Mouse (Mus musculus) layer of hippocampus, postnatal 36 days (tissue): ENCODE measurements around the gene Zfp277. TPM values are rescaled to one million over a fixed set of nuclear protein-coding genes. Genes with fewer than 3 reads are reported as not detected.

ENCODE experiments used
- DNase-seq, 2 experiments: peaks; one replicate each; pipeline ENCODE4 v3.0.0; 2022
- total RNA-seq, 2 experiments: library from RNA; stranded (reverse); gene quantifications; 2 replicates each; pipeline ENCODE4 v1.2.3; 2021

The Zfp277 gene
- total RNA-seq, 2 experiments from 2014 or later = 24.5 to 27.7 TPM

DNA sequence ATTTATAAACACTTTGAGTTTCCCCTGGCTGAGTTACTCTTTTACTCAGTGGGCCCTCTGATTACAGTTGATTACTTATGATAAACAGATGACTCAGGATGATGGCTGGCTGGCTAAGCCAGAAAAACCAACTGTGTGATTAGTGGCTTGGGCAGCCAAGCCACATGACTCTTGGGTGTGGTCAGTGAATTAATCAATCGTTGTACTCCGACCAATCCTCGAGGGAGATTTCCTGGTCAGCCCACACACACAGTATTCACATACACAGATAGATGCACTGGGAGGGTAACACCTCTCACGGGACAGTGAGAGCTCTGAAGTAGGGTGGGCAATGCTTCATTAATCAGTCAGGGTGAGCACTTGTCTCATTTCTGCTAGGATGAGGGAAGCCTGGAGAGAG, 97.5 kb downstream of the Zfp277 start:
- DNase-seq = no peak

DNA sequence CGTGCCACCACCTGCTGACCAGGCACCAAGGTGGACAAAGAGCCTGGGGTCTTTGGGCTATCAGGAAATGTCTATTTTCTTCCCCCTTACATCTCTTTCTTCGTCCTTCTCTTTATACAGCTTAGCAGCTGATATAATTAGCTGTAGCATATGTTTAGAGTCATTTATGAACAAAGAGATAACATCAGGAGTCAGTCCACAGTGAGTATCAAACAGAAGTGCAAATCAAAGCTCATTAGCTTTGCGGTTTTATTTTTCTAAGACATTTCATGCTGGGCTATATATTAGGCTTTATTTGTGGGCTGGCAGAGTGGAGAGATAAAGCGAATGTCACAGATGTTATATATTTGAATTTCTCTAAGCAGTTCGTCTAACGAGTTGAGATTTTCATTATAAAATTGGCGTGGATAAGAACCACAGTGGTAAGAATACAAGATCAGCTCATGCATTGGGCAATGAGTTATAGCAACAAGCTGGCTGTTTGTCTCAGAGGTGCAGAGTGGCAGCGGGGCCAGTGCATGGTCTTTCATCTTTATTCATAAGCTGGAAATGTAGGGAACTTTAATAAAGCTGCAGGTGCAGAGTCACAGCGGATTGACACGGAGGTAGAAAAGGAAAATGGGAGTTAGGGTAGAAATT, 98.5 kb downstream of the Zfp277 start:
- no peak for DNase-seq

DNA sequence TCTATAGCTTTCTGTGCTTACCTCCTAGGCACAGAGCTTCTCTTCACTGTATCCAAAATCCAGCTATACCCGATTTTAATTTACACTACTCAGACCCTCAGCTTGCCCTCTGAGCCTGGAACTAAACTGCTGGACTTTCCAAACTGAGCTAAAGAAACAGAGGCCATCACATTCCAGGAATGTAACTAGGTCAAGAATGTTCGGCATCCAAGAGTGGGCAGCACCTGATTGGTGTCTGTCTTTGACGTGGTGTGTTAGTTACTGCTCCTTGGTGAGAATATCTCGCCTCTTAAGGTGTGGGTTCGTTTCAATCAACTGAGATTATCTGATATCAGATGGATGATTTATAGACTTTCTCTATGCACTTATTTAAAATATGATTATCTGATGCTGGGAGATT, 104.3 kb downstream of the Zfp277 start:
- DNase-seq = no peak

DNA sequence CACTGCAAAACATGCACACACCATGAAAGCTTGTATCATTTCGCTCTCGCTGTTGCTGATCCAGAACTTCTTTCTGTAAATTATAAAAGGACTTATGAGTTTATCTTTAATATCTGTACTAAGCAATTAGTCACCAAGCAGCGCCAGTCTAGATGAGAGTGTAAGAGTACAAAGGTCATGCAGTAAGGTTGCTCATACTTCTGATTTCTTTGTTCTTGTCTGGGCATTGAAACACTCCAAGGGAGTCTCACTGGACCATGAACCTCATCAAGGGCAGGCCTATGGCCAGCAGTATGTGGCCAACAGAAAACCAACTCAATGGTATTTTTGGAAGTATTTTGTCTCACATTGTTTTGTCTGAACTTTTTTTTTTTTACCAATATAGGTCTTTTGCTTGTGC, 110.4 kb downstream of the Zfp277 start:
- DNase-seq = no peak

DNA sequence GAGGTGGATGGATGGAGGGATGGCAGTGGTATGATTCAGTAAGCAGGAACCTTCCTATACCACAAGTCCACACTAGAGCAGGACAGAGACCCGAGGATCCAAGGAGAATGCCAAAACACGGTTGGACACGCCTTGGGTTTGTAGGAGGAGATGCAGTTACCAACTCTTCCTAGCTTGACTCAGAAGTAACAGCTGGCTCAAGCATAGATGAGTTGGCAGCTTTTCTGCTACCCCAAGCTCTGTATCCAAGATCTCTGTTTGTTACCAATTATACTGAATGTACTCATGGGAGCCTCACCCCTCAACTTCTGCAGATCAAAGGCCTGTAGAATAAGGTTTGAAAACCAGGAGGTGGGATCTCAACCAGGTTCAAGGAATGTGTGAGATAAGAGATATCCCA, 114.2 kb downstream of the Zfp277 start:
- DNase-seq = no peak

DNA sequence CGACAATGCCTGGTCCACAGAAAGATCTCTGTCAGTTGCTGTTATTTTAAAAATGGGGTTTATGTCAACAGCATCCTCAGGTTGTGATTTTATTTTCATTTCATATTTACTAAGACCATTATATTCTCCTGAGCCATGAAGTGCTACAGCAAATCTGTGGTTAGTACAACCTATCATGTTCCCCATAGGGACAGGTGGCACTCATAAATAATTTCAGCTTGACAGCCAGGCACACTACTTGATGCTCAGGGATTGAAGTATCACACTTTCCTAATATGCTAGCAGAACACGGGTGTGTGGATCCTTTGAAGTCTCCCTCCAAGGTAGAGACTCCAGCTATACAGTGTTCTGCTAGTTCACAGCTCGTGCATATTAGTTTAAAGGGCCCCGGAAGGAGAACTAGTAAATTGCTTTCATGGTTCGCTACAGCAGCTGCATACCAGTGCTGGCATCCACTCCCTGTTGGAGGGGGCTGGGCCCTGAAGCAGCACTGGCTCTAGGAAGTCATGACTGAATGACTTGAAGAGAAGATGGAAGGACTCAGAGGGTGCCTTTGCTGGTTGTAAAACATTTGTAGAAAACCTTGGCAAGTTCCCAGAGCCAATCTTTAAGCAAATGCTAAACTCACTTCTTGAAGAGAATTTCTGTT, 118.6 kb downstream of the Zfp277 start:
- no peak for DNase-seq

DNA sequence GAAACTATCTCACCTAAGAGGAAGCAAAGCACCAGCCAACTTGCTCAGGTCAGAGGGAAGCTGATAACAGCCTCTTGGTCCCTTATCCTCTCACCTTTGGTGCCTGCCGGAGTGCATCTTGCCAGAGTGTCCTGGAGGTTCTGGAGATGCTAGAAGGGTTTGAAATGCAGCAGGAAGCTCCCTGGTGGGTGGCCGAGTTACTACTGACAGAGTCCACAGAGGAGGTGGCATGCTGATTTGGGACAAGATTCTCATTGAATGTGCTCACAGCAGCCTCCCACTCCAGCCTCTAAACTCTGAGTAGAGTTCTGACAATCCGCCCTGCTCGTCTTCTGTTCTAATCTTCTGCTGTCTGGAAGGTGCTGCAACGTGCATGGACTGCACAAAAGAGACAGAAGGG, 120.1 kb downstream of the Zfp277 start:
- DNase-seq = no peak

DNA sequence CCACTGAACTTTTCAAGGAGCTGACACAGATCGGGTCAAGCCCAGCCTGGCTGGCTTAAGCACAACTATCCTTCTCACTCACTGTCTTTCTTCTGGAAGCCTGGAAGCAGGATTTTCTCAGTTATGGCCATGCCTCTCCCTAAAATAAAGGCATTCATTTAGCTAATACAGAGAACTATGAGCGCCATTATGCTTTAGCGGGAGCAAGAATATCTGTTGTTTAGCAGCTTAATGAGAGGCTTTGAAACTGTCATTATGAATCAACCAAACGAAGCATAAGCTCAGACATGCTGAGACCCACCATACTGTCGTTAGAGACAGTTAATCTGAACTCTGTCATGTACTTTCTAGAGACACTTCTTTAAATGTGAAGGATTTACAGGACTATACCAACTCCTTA, 120.9 kb downstream of the Zfp277 start:
- DNase-seq = no peak

DNA sequence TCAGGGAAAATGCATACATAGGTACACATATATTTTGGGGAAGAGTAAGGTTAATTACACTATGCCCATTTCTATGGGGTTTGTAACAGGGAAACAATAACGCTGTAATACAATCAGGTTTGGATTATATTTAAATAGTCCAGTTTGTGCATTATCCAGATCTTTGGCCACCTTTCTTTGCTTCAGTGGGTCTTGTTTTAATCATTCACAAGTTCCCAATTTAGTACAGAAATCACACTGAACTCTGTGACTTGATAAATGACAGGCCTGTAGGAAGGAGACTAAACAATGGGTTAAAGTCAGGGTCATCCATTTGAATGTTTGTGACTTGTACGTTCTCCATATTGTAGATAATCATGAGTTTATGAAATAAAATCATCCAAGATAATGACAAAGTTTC, 130.6 kb downstream of the Zfp277 start:
- DNase-seq = no peak

DNA sequence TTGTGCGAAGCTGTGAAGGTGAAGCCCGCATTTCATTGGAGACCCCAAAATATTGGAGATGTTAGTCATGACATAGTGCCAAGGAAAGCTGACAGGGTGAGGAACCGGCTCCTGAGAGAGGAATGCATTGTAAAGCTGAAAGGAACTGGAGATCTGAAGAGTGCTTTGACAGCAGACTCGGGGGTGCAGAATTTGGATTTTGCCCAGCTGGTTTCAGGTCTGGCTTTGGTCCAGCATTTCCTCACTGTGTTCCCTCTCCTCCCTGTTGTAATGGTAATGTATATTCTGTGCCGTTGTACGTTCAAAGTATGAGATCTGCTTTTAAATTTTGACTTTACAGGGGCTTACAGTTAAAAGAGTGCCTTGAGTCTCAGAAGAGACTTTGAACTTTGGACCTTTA, 141.7 kb downstream of the Zfp277 start:
- DNase-seq = no peak

DNA sequence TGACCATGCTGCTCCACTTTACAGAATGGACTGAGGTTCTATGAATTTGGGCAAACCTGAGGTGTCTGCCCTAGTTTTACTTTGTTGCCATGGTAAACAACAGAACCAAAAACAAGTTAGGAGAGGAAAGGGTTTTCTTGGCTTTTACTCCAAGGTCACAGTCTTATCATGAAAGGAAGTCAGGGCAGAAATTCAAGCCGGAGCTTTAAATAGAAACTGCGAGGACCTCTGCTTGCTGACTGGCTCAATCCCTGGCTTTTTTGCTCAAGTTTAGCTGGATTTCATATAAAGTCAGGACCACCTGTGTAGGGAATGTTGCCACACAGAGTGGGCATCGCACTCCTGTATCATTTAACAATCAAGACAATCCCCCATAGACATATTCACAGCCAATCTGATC, 147.1 kb downstream of the Zfp277 start:
- DNase-seq = no peak

DNA sequence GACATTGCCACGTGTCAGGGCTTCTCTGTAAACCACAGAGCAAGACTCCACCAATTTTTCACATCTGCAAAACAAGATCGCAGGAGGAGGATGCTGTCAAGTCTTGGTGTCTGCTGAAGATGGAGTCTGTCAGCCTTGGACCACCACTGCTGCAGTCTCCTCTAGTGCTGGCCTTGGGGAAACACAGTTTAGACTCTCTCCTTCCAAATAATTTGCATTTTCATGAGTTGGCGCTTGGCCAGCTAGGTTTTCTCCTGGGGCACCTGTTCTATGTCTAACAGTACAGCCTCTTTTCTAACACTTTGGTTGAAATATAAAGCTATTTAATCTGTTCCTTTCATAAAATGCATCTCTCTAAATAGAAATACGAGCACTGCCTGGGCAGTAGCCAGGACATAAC, 159.2 kb downstream of the Zfp277 start:
- no peak for DNase-seq

DNA sequence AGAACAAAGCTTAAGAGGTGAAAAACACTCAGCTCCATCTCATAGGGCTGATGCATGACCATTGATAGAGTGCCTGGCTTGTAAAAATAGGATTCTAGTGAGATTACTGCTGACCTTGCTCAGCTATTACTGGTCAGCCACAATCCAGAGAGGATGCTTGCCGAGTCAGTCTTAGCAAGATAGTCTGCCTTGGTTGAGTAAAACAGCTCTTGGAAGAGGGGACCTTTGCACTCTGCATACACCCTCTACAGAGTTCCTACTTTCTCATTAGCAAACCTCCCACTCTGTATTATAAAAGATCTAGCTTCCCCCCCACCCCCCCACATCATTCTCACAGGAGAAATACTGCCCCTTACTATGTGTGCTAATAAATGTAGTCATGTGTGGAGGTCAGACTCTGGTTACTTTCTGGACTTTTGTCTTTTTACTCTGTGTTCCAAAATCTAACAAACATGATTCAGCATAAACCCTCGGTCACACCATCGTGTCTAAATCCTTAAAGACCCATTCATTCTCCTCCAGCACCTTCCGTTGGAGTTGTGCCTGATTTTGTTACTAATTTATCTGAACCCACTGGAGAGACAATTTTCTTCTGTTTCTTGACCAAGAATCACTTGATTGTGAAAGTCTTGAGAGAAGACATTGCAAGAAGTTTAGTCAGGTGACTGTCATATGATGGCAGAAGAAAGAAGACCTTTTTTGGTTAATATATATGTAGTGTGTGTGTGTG, 164.9 kb downstream of the Zfp277 start:
- no peak for DNase-seq

DNA sequence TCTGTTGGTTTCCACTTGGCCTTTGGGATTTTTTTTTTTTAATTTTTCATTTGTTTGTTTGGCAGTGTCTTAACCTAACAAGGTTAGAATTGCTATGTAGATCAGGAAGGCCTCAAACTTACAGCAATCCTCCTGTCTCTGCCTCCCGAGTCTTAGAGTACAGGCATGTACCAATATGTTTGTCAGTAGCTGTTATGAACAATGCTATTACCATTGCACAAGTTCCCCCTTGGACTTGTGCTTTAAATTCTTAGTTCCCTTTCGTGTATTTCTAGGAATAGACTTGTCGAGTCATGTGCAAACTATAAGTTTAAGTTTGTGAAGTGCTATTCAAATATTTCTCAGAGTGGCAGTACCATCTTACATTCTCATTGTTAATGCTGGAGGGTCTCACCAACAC, 168.1 kb downstream of the Zfp277 start:
- no peak for DNase-seq

DNA sequence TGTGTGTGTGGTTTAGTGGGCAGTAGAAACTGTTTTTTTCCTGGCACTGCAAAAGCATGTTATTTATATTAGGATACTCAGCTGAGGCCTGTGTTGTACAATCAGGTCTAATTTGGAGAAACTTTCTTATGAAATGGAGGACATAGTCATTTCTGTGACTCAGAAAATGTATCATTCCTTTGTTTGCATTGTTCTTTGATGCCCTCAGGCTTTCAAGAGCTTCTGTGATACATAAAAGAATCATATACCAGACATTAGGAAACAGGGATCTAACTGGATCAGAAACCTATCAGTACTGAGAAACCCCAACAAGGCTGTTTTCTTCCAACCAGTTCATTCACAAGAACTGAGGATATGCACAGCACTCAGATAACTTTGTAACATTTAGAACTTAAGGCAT, 170.8 kb downstream of the Zfp277 start:
- no peak for DNase-seq

DNA sequence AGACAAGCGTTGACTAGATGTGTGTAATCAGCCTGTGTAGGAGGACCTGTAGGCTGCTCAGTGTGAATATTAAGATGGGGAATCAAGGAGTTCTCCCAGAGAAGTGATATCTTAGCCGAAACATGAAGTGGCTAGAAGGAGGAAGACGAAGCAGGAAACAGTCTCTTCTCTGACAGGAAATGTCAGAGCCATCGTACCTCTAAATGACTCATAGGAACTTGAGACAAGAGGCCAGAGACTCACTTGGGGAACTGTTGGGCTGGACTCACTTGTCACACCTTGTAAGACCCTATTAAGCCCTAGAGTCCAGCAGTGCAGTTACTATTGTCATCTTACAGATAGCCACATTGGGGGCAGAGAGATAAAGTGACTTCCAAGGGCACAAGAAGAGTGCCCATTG, 172.4 kb downstream of the Zfp277 start:
- DNase-seq = no peak

DNA sequence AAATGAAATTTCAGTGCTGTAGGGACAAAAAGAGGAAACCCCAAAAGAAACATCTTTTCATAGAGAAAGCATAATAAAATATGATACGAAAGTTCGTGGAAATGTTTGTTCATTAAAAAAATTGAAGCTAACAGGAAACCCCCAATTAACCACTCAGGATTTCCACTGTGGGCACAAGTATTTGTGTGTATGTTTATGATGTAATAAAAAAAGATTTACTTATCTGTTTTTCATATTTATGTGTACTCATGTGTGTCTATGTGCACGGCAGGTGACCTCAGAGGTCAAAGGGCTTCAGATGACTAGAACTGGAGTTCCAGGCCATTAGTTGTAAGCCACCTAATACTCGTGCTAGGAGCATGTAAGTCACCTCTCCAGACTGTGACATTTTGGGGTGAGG, 173.0 kb downstream of the Zfp277 start:
- DNase-seq = no peak

DNA sequence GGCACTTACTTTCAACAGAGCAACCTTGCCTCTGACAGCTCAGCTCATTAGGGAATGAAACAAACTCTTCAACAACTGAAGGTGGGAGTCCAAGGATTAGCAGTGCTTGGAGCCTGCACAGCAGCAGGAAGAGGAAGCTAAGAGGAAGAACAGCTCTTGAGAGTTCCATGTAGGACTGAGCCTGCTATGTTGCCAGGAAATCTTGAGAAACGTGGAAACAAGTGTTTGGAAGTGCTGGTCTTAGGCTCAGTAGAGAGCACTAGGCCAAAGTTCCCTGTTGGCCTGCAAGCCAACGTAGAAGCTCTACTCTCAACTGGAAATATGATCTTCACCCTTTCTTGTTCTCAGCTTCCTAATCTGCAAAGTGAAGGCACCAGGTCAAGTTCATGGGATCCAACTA, 177.4 kb downstream of the Zfp277 start:
- DNase-seq = no peak

Other genes starting within 250 kb of the Zfp277 start
- under 1 TPM; 0.30 to 0.51 TPM for gene Lsmem1, start 246.4 kb downstream of the Zfp277 start, total RNA-seq
- gene Ifrd1, start 197.4 kb downstream of the Zfp277 start, total RNA-seq = 10 to 100 TPM; 90.6 to 92.6 TPM
- 100 to 1,000 TPM; 237 to 255 TPM for gene Dock4, start 50 bp upstream of the Zfp277 start, total RNA-seq